Mouse (Mus musculus) kidney, adult 2 months (tissue): ENCODE results near the gene Samhd1.

Source experiments
- CTCF ChIP-seq: fragments of 200-500 bp; conservative IDR thresholded peaks from 2 replicates; pipeline ENCODE4 v1.5.1; 2011; ENCODE audit warnings: low read depth, mild to moderate bottlenecking, control low read depth, low read length, moderate library complexity, mixed read lengths; ENCODE audit not compliant: insufficient read depth, insufficient read length
- POLR2A ChIP-seq: fragments of 200-500 bp; IDR thresholded peaks from one replicate; pipeline ENCODE4 v1.6.1; 2011; ENCODE audit warnings: low read depth, low read length, control low read depth

- no peak for TF ChIP-seq POLR2A
- TF ChIP-seq CTCF: no peak
Measured at GRCm38 (mm10) chr2:157064978-157065878, 69.8 kb downstream of the Samhd1 start.
